Mouse (Mus musculus): ENCODE results near the gene Neil3. TPM values are rescaled to one million over a fixed set of nuclear protein-coding genes. Genes with fewer than 3 reads are reported as not detected.

Neil3 gene
- total and polyA plus RNA-seq, 3 experiments, result 10.3 to 16.7 (median 14.7) TPM

DNA sequence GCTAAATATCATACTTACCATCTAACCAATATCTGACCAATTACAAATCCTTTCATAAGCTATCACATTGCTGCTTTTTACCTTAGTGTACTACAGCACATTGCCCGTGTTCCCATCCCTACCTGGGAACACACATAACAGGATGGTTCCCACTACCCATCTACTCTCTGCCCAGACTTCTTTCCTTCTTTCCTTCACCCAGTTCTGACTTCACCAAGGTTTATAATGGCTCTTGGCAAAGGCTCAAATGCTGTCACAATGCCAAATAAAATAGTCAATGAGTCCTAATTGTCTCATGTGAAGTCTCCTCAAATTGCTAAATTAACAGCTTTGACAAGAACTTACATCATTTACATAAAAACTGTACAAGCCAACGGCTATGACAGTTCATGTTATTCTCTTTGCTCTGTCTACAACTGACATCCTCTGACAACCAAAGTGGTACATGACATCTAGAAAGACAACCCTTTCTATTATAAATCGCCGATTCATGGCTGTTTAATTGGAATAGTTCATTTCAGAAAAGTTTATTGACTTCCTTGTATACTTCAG lies 9.9 kb downstream of the Neil3 start:
- Histone ChIP-seq H3K4me1 (ENCODE audit: control insufficient read depth in 1 of 2, insufficient read depth in 2 of 2) (peaks cover 4 to 11% of the 10 kb centered on the region in 2 experiments), H3K4me3 (replicated peaks in 1 of 3; ENCODE audit: low read depth in 2 of 3, low read length in 2 of 3, poor library complexity in 1 of 3) (no peak overlapping the region), H3K4me2 (ENCODE audit: insufficient read depth, low read depth, poor library complexity, severe bottlenecking) (no peak overlapping the region), H3K79me2 (replicated peaks; ENCODE audit: control insufficient read depth, extremely low read depth, insufficient read depth, poor library complexity, severe bottlenecking) (no peaks in the 10 kb centered on the region), H3K9ac (ENCODE audit: insufficient read depth, low read depth) (no peak overlapping the region), H3K27ac (ENCODE audit: insufficient read depth, low read depth) (no peak overlapping the region), H3K9me3 (replicated peaks; ENCODE audit: low read length) (no peaks in the 10 kb centered on the region), H3K27me3 (replicated peaks) (no peaks in the 10 kb centered on the region), H3K36me3 (replicated peaks in 1 of 2; ENCODE audit: control insufficient read depth in 1 of 2, insufficient read depth in 1 of 2, low read length in 1 of 2) (peaks cover 0 to 2% of the 10 kb centered on the region in 2 experiments)
- TF ChIP-seq SMC3 (IDR thresholded peaks at IDR 0.05; ENCODE audit: low read depth, low read length) (no peak), MXI1 (IDR thresholded peaks at IDR 0.05; ENCODE audit: low read depth, low read length) (no peak), NELFE (IDR thresholded peaks at IDR 0.05; ENCODE audit: low read depth, low read length) (no peak), CHD2 (IDR thresholded peaks at IDR 0.05; ENCODE audit: low read length) (no peak), ETS1 (conservative IDR thresholded peaks at IDR 0.05; ENCODE audit: low read depth, low read length) (no peak), POLR2AphosphoS2 (IDR thresholded peaks at IDR 0.05; ENCODE audit: low read depth, low read length) (no peak), EP300 (IDR thresholded peaks at IDR 0.05; ENCODE audit: low read length) (no peak), USF1 (IDR thresholded peaks at IDR 0.05; ENCODE audit: low read depth, low read length) (no peak), HCFC1 (IDR thresholded peaks at IDR 0.05; ENCODE audit: low read depth, low read length) (no peak), MAX (IDR thresholded peaks at IDR 0.05; ENCODE audit: low read length) (no peak), IRF4 (IDR thresholded peaks at IDR 0.05; ENCODE audit: low read depth, low read length) (no peak), ZNF384 (IDR thresholded peaks at IDR 0.05; ENCODE audit: low read depth, low read length) (no peak), RAD21 (IDR thresholded peaks at IDR 0.05; ENCODE audit: low read depth, low read length) (no peak), SIN3A (IDR thresholded peaks at IDR 0.05; ENCODE audit: low read length) (no peak), USF2 (conservative IDR thresholded peaks at IDR 0.05; ENCODE audit: low read depth, low read length) (no peak), ZC3H11A (IDR thresholded peaks at IDR 0.05; ENCODE audit: low read depth, low read length) (no peak)
- in situ Hi-C loops (cut with MboI; ENCODE audit: low pct_ligation_motif_present, low pct_unique_long_range_greater_than_20kb, low sequenced_read_pairs), result no loop called here
- DNase-seq (ENCODE audit: extremely low read depth), result no peak
- dilution Hi-C loops (cut with MboI; ENCODE audit: extremely low pct_ligation_motif_present, extremely low pct_unique_long_range_greater_than_20kb, low sequenced_read_pairs), result no loop called here

DNA sequence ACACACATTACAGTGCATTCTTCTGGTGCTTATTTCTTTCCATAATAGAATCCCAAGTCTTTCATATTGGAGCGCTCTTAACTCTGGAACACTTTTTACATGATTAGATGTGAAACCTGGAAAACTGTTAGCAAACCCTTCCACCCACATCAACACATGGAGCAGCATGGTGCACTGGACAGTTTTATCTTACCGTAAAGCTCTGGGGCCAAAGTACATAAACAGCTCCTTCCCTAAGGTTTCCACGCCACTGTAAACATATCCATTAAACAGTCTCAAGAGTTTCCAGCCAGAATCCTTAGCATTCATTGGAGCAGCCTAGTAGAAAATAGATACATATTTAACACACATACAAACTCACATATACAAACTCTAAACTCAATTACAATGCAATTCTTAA lies 15.4 kb downstream of the Neil3 start:
- in situ Hi-C loops (cut with MboI; ENCODE audit: low pct_ligation_motif_present, low pct_unique_long_range_greater_than_20kb, low sequenced_read_pairs) (no loop called here), dilution Hi-C loops (cut with MboI; ENCODE audit: extremely low pct_ligation_motif_present, extremely low pct_unique_long_range_greater_than_20kb, low sequenced_read_pairs) (no loop called here)
- no peak for DNase-seq (ENCODE audit: extremely low read depth)
- Histone ChIP-seq H3K4me2 (ENCODE audit: insufficient read depth, low read depth, poor library complexity, severe bottlenecking) (no peak overlapping the region), H3K79me2 (replicated peaks; ENCODE audit: control insufficient read depth, extremely low read depth, insufficient read depth, poor library complexity, severe bottlenecking) (no peaks in the 10 kb centered on the region), H3K9ac (ENCODE audit: insufficient read depth, low read depth) (no peak overlapping the region), H3K27ac (ENCODE audit: insufficient read depth, low read depth) (no peak overlapping the region), H3K4me3 (replicated peaks in 1 of 3; ENCODE audit: low read depth in 2 of 3, low read length in 2 of 3, poor library complexity in 1 of 3) (no peak overlapping the region), H3K4me1 (ENCODE audit: control insufficient read depth in 1 of 2, insufficient read depth in 2 of 2) (no peaks in the 10 kb centered on the region), H3K27me3 (replicated peaks) (no peaks in the 10 kb centered on the region), H3K9me3 (replicated peaks; ENCODE audit: low read length) (no peaks in the 10 kb centered on the region), H3K36me3 (replicated peaks in 1 of 2; ENCODE audit: control insufficient read depth in 1 of 2, insufficient read depth in 1 of 2, low read length in 1 of 2) (peaks cover 3 to 18% of the 10 kb centered on the region in 2 experiments)
- no peak for TF ChIP-seq HCFC1 (IDR thresholded peaks at IDR 0.05; ENCODE audit: low read depth, low read length)
- no peak for TF ChIP-seq CHD2 (IDR thresholded peaks at IDR 0.05; ENCODE audit: low read length)
- no peak for TF ChIP-seq MAX (IDR thresholded peaks at IDR 0.05; ENCODE audit: low read length)
- TF ChIP-seq TBP (conservative IDR thresholded peaks at IDR 0.05; ENCODE audit: low read depth, low read length), result no peak
- no peak for TF ChIP-seq USF1 (IDR thresholded peaks at IDR 0.05; ENCODE audit: low read depth, low read length)
- no peak for TF ChIP-seq SMC3 (IDR thresholded peaks at IDR 0.05; ENCODE audit: low read depth, low read length)
- TF ChIP-seq JUND (conservative IDR thresholded peaks at IDR 0.05; ENCODE audit: low read depth, low read length), result no peak
- TF ChIP-seq NRF1 (IDR thresholded peaks at IDR 0.05; ENCODE audit: low read depth, low read length), result no peak
- TF ChIP-seq ZKSCAN1 (IDR thresholded peaks at IDR 0.05; ENCODE audit: borderline replicate concordance, low read depth, low read length), result no peak
- TF ChIP-seq JUN (IDR thresholded peaks at IDR 0.05; ENCODE audit: insufficient read depth, low read depth, low read length), result no peak

Measured in CH12.LX (cell line).